Mouse (Mus musculus) bone marrow macrophage, adult 2 months (primary cell): Measurements from ENCODE around the gene Sik3.

ENCODE experiments used
- CTCF ChIP-seq: IDR thresholded peaks from 2 replicates; pipeline ENCODE4 v1.5.1; 2012; ENCODE audit warnings: low read depth, mild to moderate bottlenecking, low read length, moderate library complexity
- POLR2A ChIP-seq: IDR thresholded peaks from 2 replicates; pipeline ENCODE4 v1.6.1; 2012; ENCODE audit warnings: mild to moderate bottlenecking, low read depth, low read length, borderline replicate concordance

- TF ChIP-seq POLR2A, result no peak
- no peak for TF ChIP-seq CTCF
Measured at GRCm38 (mm10) chr9:45979778-45980177, 32.8 kb upstream of the Sik3 start.
